29 mouse cellular contexts compared by ENCODE assay signal in the genomic region with DNA sequence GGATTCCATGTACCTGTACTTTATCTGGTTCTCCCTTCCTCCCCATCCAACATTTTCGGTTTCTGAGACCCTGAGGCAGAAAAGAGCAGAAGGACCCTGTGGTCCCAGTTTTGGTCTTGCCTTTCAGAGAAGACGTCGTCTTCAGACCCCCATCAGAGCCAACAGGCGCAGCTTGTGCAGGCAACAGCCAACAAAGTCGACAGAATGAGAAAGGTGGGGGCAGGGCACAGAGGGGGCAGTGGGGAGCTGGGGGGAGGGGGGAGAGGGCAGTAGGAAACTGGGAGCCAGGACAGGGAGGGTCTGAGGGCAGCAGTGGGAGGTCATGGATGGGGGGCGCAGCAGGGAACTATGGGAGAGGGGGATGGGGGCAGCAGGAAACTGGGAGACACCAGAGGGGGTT. TPM values are rescaled to one million over a fixed set of nuclear protein-coding genes. Genes with fewer than 3 reads are reported as not detected.
"Had no signal": no experiment of that assay in that cellular context is flagged by ENCODE, and none has a peak within 500 bp of the region (broad histone marks: within the 10 kb centered on the region; RNA-seq: fewer than 3 reads in every experiment).

No protein-coding gene starts in this region.

- H3K4me3 ChIP-seq: gastrocnemius, adult 2 months; heart, embryonic 10.5 days; heart, embryonic 12.5 days; hindbrain, embryonic 10.5 days; hindbrain, embryonic 12.5 days; intestine, embryonic 15.5 days; layer of hippocampus, adult 2 months; left cerebral cortex, adult 2 months; limb, embryonic 10.5 days; limb, embryonic 12.5 days had no signal

- H3K9ac ChIP-seq: heart, embryonic 12.5 days; hindbrain, embryonic 12.5 days; hindbrain, embryonic 14.5 days; intestine, embryonic 15.5 days; limb, embryonic 12.5 days had no signal

- ATAC-seq: hindbrain, embryonic 16.5 days; inflammation-experienced regulatory T-cells, adult 6 months; intestine, embryonic 15.5 days; intestine, postnatal 0 days had no signal

- H3K9me3 ChIP-seq: heart, embryonic 10.5 days; heart, embryonic 12.5 days; hindbrain, embryonic 10.5 days; hindbrain, embryonic 12.5 days; intestine, embryonic 15.5 days; limb, embryonic 10.5 days; limb, embryonic 12.5 days had no signal

- H3K4me1 ChIP-seq: heart, embryonic 12.5 days; hindbrain, embryonic 12.5 days; intestine, embryonic 15.5 days; limb, embryonic 12.5 days had no signal

- H3K27me3 ChIP-seq: heart, embryonic 12.5 days; hindbrain, embryonic 12.5 days; intestine, embryonic 15.5 days; limb, embryonic 12.5 days had no signal

- H3K27ac ChIP-seq: gastrocnemius, adult 2 months; heart, embryonic 10.5 days; hindbrain, embryonic 10.5 days; hindbrain, embryonic 12.5 days; hindbrain, embryonic 14.5 days; intestine, embryonic 15.5 days; layer of hippocampus, adult 2 months; left cerebral cortex, adult 2 months; limb, embryonic 10.5 days; limb, embryonic 12.5 days had no signal

- H3K4me2 ChIP-seq: heart, embryonic 12.5 days; hindbrain, embryonic 12.5 days; hindbrain, embryonic 14.5 days; intestine, embryonic 15.5 days; limb, embryonic 12.5 days; liver, embryonic 11.5 days had no signal

- DNase-seq: gastrocnemius, adult 2 months; gastrocnemius, postnatal 10 days; gastrocnemius, postnatal 25 days; heart, adult 18-20 months; heart, postnatal 10 days; heart, postnatal 4 days; kidney, adult 18-20 months; kidney, adult 8-10 months; kidney, postnatal 10 days; kidney, postnatal 25 days; kidney, postnatal 4 days; liver had no signal

RNA-seq across cellular contexts. Expression of a gene that starts 9.7 kb away (rescaled TPM):
- polyA plus RNA-seq: heart, embryonic 14.5 days; hindbrain, embryonic 10.5 days; hindbrain, embryonic 12.5 days; hindbrain, embryonic 14.5 days; inflammation-experienced regulatory T-cells, adult 6 months; kidney, embryonic 14.5 days; limb, embryonic 10.5 days; limb, embryonic 12.5 days had no signal

RNA-seq across cellular contexts. Expression of a gene that starts 20.4 kb away (rescaled TPM):
- polyA plus RNA-seq: hindbrain, embryonic 10.5 days; hindbrain, embryonic 12.5 days; inflammation-experienced regulatory T-cells, adult 6 months; limb, embryonic 10.5 days had no signal

RNA-seq across cellular contexts. Expression of a gene that starts 24.3 kb away (rescaled TPM):
- polyA plus RNA-seq: heart, embryonic 14.5 days; heart, embryonic 16.5 days; intestine, postnatal 0 days had no signal
